Mouse (Mus musculus) intestine, embryonic 16.5 days (tissue): ENCODE measurements at regions not wholly inside any gene's neighbourhood (a gene's known extent, or its start where the extent isn't known, plus 50 kb on each side); places are given as distances from the start of the nearest gene placed in this dataset.
"Not testable (repeated sequence)": the region's sequence is repeated elsewhere in the genome, so short reads cannot be mapped to it uniquely, and the experiment has no call there.

Experiments used
- ATAC-seq: fragments of 200-750 bp; cut with Nextera tagmentation; 2 replicates; pipeline ENCODE4 v1.8.0; 2017; ENCODE audit warnings: moderate TSS enrichment, moderate library complexity
- H3K27ac ChIP-seq: fragments of 300-500 bp; sonication (generic); 2 replicates; pipeline ENCODE4 v1.5.1; 2014; ENCODE audit warnings: mild to moderate bottlenecking, low read length
- H3K27me3 ChIP-seq: fragments of 300-500 bp; sonication (generic); replicated peaks from 2 replicates; pipeline ENCODE4 v1.6.1; 2014; ENCODE audit warnings: low read length, control low read depth, mixed read lengths; ENCODE audit not compliant: control insufficient read depth, insufficient read depth
- H3K36me3 ChIP-seq: fragments of 300-500 bp; sonication (generic); 2 replicates; pipeline ENCODE4 v1.6.1; 2014; ENCODE audit warnings: low read length, control low read depth; ENCODE audit not compliant: control insufficient read depth, insufficient read depth
- H3K4me1 ChIP-seq: fragments of 300-500 bp; sonication (generic); 2 replicates; pipeline ENCODE4 v1.6.1; 2014; ENCODE audit warnings: low read length, control low read depth, mixed read lengths; ENCODE audit not compliant: control insufficient read depth, insufficient read depth
- H3K4me2 ChIP-seq: fragments of 300-500 bp; sonication (generic); 2 replicates; pipeline ENCODE4 v1.6.1; 2014; ENCODE audit warnings: low read depth, low read length, control low read depth
- H3K4me3 ChIP-seq: fragments of 300-500 bp; sonication (generic); 2 replicates; pipeline ENCODE4 v1.5.1; 2014; ENCODE audit warnings: mild to moderate bottlenecking, low read length
- H3K9ac ChIP-seq: fragments of 300-500 bp; sonication (generic); 2 replicates; pipeline ENCODE4 v1.6.1; 2014; ENCODE audit warnings: low read depth, low read length
- H3K9me3 ChIP-seq: fragments of 300-500 bp; sonication (generic); 2 replicates; pipeline ENCODE4 v1.6.1; 2016; ENCODE audit warnings: low read length, control low read depth; ENCODE audit not compliant: control insufficient read depth
- WGBS: fragments of 180-500 bp; shearing (Covaris S2); extraction: QIAGEN DNeasy Blood & Tissue Kit; methylation state at CpG from one replicate; pipeline ENCODE4 v1.1.7; 2014; 5-methylcytosine and 5-hydroxymethylcytosine counted together

DNA sequence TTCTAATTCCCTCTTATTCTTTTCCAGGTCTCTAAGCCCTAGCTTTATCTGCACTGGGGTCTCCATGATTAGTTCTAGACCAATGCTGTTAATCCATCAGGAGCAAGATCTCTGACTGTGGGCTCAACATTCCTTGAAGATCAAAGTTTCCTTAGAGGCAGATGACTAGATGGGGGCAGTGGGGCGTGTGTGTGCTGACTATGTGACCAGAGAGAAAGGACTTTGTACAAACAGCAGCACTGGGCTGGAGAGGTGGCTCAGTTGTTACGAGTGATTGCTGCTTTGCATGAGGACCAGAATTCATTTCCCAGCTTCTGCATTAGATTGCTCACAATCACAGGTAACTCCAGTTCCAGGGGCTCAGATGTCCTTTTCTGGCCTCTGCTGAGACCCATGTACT, 250.1 kb upstream of the Zfp930 start:
- H3K4me3 ChIP-seq, result no peak overlapping the region
- H3K9ac ChIP-seq, result no peak overlapping the region
- H3K36me3 ChIP-seq, result no peaks in the 10 kb centered on the region
- H3K9me3 ChIP-seq, result no peaks in the 10 kb centered on the region
- WGBS, result 67% methylated on average over 2 of the region's 2 CpGs
- no peak overlapping the region for H3K27ac ChIP-seq
- H3K27me3 ChIP-seq, result no peaks in the 10 kb centered on the region
- peaks cover 8% of the 10 kb centered on the region for H3K4me1 ChIP-seq
- peak; percentile 48; the same call in 1 of the 2 replicates for ATAC-seq
- no peak overlapping the region for H3K4me2 ChIP-seq

DNA sequence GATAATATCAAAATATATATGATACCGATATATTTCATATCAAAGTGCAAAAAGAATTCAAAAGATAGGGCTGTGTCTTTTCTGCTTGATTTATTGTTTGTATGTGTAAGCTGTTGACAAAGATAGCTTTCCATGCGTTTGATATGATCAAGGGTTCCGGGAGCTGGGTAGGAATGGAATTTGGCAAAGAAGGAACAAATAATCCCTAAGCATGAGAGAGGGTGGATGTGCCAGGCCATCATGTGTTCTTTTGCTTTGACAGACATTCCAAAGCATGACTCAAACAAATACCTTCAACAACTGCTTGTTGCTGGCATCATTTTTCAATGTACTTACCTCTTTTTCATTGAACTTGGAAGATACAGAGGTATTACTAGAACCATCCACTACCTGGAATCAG, 246.9 kb upstream of the Zfp930 start:
- WGBS, result 79% methylated on average over 3 of the region's 3 CpGs
- H3K9ac ChIP-seq, result no peak overlapping the region
- H3K4me3 ChIP-seq, result no peak overlapping the region
- H3K4me2 ChIP-seq, result no peak overlapping the region
- no peaks in the 10 kb centered on the region for H3K36me3 ChIP-seq
- H3K4me1 ChIP-seq, result no peaks in the 10 kb centered on the region
- H3K9me3 ChIP-seq, result no peaks in the 10 kb centered on the region
- H3K27ac ChIP-seq, result no peak overlapping the region
- H3K27me3 ChIP-seq, result no peaks in the 10 kb centered on the region
- no peak for ATAC-seq

GRCm38 (mm10) chr8:68975773-68976172, 233.1 kb upstream of the Zfp930 start:
- no peaks in the 10 kb centered on the region for H3K9me3 ChIP-seq
- no peak overlapping the region for H3K4me3 ChIP-seq
- H3K4me1 ChIP-seq, result no peaks in the 10 kb centered on the region
- 55% methylated on average over 2 of the region's 2 CpGs for WGBS
- no peak overlapping the region for H3K4me2 ChIP-seq
- no peak for ATAC-seq
- no peaks in the 10 kb centered on the region for H3K36me3 ChIP-seq
- H3K27ac ChIP-seq, result no peak overlapping the region
- no peaks in the 10 kb centered on the region for H3K27me3 ChIP-seq
- no peak overlapping the region for H3K9ac ChIP-seq

DNA sequence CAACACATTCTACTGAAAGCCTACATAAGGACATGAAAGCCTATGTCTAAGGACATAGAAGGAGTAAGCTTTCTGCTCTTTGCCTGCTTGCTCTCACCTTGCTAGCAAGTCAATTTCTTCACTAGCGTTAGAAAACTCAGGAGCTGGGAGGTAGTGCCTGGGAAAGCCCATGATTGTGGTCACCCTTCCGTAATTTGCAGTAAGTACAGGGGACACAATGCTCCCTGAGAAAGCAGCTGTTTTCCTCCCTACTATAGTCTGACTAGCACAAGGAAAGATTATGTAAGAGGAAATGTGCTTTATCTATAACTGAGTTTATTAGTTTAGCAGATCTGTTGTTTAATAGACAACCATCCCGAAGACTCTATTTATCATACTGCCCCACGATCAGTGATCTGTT, 231.7 kb upstream of the Zfp930 start:
- ATAC-seq, result no peak
- 76% methylated on average over 4 of the region's 4 CpGs for WGBS
- no peaks in the 10 kb centered on the region for H3K4me1 ChIP-seq
- H3K4me3 ChIP-seq, result no peak overlapping the region
- no peaks in the 10 kb centered on the region for H3K9me3 ChIP-seq
- no peak overlapping the region for H3K27ac ChIP-seq
- H3K27me3 ChIP-seq, result no peaks in the 10 kb centered on the region
- H3K36me3 ChIP-seq, result no peaks in the 10 kb centered on the region
- H3K9ac ChIP-seq, result no peak overlapping the region
- no peak overlapping the region for H3K4me2 ChIP-seq

GRCm38 (mm10) chr8:68983181-68983580, 225.7 kb upstream of the Zfp930 start:
- not testable (repeated sequence) for ATAC-seq, H3K27ac ChIP-seq
- 86% methylated on average over 5 of the region's 6 CpGs for WGBS

GRCm38 (mm10) chr8:68983691-68984090, 225.1 kb upstream of the Zfp930 start:
- no peak for ATAC-seq
- Histone ChIP-seq H3K4me1 (no peaks in the 10 kb centered on the region), H3K4me2 (no peak overlapping the region), H3K36me3 (no peaks in the 10 kb centered on the region), H3K4me3 (no peak overlapping the region), H3K27ac (no peak overlapping the region), H3K9ac (no peak overlapping the region), H3K27me3 (no peaks in the 10 kb centered on the region), H3K9me3 (no peaks in the 10 kb centered on the region)
- 59% methylated on average over 12 of the region's 12 CpGs for WGBS

More at GRCm38 (mm10) chr8:68983181-68983580, 225.7 kb upstream of the Zfp930 start:
- H3K4me3 ChIP-seq, H3K4me2 ChIP-seq, H3K36me3 ChIP-seq, H3K9ac ChIP-seq, H3K4me1 ChIP-seq, H3K27me3 ChIP-seq, H3K9me3 ChIP-seq: not testable (repeated sequence)

- Histone ChIP-seq H3K9ac (no peak overlapping the region), H3K27me3 (no peaks in the 10 kb centered on the region), H3K4me1 (no peaks in the 10 kb centered on the region), H3K36me3 (no peaks in the 10 kb centered on the region), H3K9me3 (no peaks in the 10 kb centered on the region), H3K27ac (no peak overlapping the region), H3K4me2 (no peak overlapping the region), H3K4me3 (no peak overlapping the region)
- ATAC-seq, result no peak
- WGBS, result 74% methylated on average over 4 of the region's 4 CpGs
Observed at GRCm38 (mm10) chr8:68984487-68984886, 224.4 kb upstream of the Zfp930 start.

DNA sequence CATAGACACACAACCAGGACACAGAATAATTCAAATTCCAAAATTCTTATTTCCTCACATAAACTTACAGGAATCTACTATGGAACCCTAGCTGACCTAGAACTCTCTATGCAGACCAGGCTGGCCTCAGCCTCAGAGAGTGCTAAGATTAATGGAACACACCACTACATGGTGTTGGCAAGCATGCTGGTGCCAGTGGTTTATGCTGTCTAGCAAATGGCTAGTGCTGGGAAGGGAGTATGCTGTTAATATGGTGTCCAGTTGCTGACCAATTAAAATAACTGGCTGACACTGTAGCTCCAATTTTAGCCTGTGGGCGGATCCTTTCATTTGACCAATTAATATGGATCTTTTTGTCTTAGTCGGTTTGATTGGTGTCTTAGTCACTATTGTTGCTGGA, 222.4 kb upstream of the Zfp930 start:
- H3K4me3 ChIP-seq, result no peak overlapping the region
- WGBS, result 95% methylated on average over 2 of the region's 2 CpGs
- H3K4me2 ChIP-seq, result no peak overlapping the region
- no peak overlapping the region for H3K9ac ChIP-seq
- H3K9me3 ChIP-seq, result no peaks in the 10 kb centered on the region
- H3K27ac ChIP-seq, result no peak overlapping the region
- no peaks in the 10 kb centered on the region for H3K27me3 ChIP-seq
- no peak for ATAC-seq
- H3K4me1 ChIP-seq, result no peaks in the 10 kb centered on the region
- no peaks in the 10 kb centered on the region for H3K36me3 ChIP-seq
